Mouse (Mus musculus) spleen, postnatal 4 days (tissue): ENCODE data around the gene Rasal2.
A peak's percentile ranks its signal among the peaks of the same experiment; 100 is the strongest.

Experiments
- DNase-seq, 2 experiments: peaks; one replicate each; pipeline ENCODE4 v3.0.0; 2022; ENCODE audit warnings: low spot score in 2 of 2

The Rasal2 gene

GRCm38 (mm10) chr1:157412454-157413369 is at the start of gene Rasal2:
TSS of gene Rasal2 (minus strand) at chr1:157412595.
- peak; percentile 87 to 96 for DNase-seq

- DNase-seq, result no peak
These were observed 48.9 kb upstream of the Rasal2 start for GRCm38 (mm10) chr1:157461276-157461675.

GRCm38 (mm10) chr1:157459904-157460303 is 47.5 kb upstream of the Rasal2 start:
- no peak for DNase-seq

- peak; percentile 74 to 87 for DNase-seq
These were observed 46.2 kb upstream of the Rasal2 start, which contains the start of gene Cryzl2 for GRCm38 (mm10) chr1:157458421-157459208. TSS of gene Cryzl2 (plus strand) at chr1:157458577.

GRCm38 (mm10) chr1:157457789-157458188 is 45.4 kb upstream of the Rasal2 start:
- no peak for DNase-seq

DNA sequence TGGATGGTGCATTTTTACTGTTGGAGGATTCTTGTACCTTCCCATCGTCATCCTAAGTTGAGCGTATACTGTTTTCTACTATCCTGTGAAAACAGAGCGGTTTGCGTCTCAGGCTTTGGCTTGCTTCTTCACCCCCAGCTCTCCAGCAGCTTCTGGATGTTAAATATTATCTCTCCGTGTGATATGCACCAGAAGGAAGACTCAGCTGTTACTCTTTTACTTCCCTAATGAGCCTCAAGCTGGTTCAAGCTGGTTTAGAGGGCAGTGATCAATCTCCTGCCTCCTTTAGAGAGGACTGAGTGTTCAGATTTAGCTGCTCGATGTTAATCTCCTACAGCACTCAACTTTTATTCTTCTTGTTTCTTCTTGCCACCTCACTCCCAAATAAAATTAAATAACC is 42.5 kb upstream of the Rasal2 start:
- DNase-seq, result no peak

DNA sequence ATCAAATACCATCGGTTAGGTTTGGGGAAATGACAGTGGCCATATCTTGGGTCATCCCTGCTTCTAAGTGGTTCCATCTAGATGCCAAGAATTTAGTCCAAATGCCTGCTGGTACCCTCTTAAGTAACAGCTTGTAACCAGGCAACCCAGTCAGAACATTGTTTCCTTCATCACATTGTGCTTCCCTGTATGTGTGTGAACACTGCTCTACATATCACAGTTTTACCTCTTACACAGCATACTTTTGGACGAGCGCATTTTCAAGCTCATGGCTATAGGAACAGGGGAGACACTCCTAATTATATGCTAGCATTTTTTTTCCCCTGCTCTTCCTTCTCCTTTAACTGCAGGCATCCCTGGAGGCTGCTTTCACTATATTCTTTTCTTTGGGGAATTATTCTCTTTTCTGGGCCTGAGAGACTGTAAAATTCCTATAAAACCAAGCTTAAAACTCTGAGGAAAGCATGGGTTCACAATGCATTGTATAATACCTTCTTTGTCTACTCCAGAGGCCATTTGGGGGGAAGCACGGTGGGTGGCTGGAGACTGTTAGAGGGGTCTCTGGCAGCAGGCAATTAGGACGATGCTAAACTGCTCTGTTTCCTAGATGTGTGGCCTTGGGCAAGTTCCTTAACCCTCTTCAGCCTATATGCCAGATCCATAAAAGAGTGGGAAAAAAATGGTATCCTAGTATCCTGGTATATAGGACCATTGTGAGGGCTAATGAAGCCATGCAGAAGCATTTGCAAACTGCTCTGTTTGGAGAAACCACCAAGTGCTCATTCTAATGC is 40.6 kb upstream of the Rasal2 start:
- no peak for DNase-seq

GRCm38 (mm10) chr1:157452284-157452683 is 39.9 kb upstream of the Rasal2 start:
- DNase-seq, result no peak

DNA sequence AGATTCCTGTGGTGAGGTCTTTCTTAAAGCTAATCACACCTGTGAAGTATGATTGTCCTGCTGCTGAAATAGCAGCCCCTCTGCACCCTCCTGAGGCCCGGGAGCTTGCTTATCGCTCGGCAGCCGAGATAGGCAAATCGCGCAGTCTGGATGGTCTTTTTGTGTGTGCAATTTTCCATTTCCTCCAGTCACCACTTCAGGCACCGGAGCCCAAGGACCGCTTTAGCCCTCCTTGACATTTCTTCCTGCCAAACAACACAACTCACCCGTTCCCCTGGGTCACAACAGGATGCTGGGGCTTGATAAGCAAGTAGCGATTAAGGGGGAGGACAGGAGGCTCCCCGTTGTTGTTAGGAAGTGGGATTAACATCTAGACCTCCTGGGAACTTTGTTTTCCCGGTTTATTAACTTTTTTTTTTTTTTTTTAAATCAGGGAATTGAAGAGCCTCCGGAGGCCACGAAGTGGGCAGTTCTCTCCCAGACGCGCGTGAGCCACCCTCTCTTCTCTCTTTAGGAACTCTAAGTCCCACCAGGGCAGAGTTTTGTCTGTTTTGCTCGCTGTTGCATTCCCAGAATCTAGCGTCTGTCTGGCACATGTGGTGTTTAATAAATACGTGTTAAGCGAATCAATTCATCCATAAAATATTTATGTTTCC is 37.7 kb upstream of the Rasal2 start:
- DNase-seq, result no peak

DNA sequence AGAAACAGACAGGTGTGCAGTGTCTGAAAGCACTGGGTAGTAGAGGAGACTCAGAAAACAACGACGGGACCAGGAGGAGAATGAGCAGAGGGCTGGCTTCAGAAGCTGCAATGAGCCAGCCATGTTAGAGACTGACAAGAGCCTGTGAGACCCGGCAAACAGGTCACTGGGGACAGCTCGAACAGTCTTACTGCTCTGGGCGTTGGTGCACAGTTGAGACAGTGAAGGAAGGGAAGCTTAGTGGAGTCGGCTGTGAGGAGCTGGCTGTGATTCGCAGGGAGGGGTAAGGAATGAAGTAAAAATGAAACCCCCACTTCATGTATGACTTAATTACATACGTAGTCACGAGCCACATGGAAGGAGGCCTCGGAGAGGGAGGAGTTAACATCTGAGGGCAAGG is 37.1 kb upstream of the Rasal2 start:
- DNase-seq, result no peak

GRCm38 (mm10) chr1:157448805-157449188 is 36.4 kb upstream of the Rasal2 start:
- DNase-seq, result no peak

DNA sequence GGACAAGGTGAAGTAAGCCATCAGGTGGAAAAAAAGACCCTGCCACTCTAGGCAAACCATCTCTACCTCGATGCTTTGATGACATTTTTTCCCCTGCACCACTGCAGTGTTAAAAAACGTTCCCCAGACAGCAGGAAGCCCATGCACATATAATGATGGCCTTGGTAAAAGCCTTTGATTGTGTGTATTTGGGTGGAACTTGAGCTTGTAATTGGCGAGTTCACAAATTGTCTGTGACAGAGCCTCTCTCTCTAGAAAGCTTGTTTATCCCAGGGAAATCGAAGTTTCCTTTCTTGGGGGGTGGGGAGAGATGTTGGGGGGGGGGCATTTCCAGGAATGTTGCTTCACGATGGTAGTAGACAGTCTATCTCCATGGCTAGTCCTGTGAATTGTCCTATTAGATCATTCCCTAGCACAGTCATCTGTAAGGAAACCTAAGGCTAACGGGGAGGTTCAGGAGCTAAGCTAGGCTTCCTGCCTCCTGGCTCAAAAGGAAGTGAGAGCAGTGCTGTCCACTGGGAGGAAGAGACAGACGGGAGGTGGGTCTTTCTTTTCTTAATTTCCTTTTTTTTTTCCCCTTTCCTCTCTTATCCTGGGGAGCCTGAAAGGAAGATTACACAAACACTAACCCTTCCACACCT is 35.9 kb upstream of the Rasal2 start:
- no peak for DNase-seq

- DNase-seq, result no peak
These were observed 34.7 kb upstream of the Rasal2 start for GRCm38 (mm10) chr1:157447142-157447541.

DNA sequence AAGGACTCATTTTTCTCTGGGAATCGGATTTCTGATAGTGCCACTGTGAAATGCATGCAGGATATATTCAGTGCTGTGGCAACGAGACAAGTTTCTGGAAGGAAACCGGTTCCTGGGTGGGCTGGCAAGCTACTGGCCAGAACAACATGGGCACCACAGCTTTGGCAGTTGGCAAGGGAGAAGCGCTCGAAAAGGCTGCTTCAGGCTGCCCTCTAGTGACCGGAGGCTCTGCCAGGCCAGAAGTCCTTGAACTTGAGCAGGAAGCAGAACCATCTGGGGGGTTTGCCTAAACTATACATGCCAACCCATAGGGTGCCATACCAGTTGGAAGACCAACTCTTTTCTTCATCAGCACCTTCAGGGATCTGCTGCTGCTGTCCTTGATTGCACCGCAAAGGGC is 33.9 kb upstream of the Rasal2 start:
- peak; percentile 28 to 67 for DNase-seq

DNA sequence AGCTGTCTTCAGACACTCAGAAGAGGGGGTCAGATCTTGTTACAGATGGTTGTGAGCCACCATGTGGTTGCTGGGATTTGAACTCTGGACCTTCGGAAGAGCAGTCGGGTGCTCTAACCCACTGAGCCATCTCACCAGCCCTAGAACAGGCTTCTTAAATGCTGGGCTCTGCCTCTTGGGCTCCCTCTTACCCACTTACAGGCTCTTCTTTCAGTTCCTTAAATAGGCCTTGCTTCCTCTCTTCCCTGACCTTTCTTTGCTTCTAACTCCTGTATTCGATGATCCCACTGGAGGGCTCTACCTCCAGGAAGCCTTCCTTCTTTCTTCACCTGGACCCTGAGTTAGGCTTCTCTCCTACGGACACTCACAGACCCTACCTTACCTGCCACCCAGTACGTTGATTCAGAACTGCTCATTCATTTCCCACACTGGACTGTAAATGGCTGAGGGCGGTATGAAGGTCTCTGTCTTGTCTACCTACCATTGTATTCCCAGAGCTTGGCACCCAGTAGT is 33.1 kb upstream of the Rasal2 start:
- DNase-seq, result no peak

DNA sequence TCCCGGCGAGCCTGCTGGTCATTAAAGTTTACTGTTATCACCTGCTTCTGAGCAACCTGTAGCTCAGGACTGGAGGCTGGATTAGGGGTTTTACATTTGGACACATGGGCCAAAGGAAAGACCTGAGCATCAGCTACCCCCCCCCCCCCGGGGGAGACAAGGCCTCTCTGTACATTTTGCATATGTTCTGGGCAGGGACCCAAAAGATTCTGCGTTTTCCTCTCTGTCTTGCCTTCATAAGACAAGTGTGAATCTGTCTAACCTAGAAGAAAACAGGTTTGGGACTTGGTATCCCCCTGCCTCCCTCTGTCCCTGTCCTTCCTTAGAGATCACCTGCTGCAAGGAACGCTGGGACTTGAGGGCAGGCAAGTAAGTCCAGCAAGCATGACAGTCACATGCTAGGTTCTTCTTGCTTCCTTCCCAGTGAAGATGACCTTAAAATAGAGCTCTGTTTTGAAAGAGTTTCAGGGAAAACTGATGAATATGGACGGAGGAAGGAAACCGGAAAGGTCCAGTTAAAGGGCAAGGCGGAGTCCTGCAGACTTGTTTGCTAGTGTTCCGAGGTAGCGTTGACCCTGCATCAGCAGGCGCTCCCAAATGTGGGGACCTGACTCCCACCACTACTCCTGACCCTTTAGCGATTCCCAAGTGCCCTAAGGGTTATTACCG is 32.4 kb upstream of the Rasal2 start:
- no peak for DNase-seq

DNA sequence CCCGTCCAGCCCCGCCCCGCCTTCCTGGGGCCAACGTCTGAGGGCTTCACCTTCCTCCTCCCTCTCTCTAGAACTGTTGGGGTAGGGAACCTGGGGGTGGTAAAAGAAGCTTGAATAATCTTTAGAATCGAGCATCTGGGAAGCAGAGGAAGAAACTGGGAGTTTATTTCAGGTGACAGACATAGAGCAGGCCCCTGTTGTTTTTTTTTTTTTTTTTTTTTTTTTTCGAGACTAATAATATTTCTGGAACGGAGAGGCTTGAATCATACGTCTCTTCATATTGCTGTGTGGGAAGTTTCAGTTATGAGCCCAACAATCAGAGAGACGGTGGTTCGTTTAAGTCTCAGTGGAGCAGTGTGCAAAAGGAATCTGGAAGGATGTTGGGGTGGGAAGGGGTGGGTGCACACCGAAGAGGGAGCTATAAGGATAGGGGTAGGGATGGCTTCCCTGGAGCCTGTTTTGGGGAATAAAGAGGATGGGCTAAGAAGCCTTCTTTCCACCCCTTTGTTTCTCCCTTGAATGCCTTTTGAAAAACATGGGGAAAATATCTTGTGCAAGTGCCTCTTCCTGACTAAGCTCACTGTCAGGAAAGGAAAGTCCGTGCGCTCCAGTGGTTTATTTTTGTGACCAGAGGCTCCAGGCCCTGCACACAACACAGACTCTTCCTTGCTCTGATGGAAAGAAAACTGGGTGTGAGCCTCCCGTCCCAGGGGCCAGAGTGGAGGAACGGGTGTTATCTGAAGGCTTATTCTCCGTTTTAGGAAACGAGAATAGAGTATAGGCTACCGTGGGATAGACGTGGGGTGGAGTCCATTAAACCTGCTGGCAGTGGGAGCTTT is 31.5 kb upstream of the Rasal2 start:
- DNase-seq, result no peak

GRCm38 (mm10) chr1:157443026-157443722 is 30.8 kb upstream of the Rasal2 start:
- DNase-seq, result no peak
